Mouse (Mus musculus) granulocyte monocyte progenitor cell, adult 5-6 weeks (primary cell): ENCODE measurements around the gene Irf6. TPM values are rescaled to one million over a fixed set of nuclear protein-coding genes. Genes with fewer than 3 reads are reported as not detected.

Experiments used
- ATAC-seq: replicated peaks from 2 replicates; pipeline ENCODE4 v1.8.0; 2016; ENCODE audit warnings: mild to moderate bottlenecking, moderate TSS enrichment, inconsistent platforms; ENCODE audit not compliant: poor library complexity, severe bottlenecking
- total RNA-seq, 2 experiments: library from RNA; stranded (forward) in 1 of 2; stranded (reverse) in 1 of 2; fragments of 200-712, 200-1000 nt in 1 of 2; fragments of >200 nt in 1 of 2; fragmentation: Nextera tagmentation in 1 of 2; gene quantifications; 2 replicates each; pipeline ENCODE4 v1.2.3; 2014 to 2017

The Irf6 gene
- total RNA-seq, 2 experiments from 2014 or later: not detected

- no peak for ATAC-seq
These were observed 42.4 kb downstream of the Irf6 start for GRCm38 (mm10) chr1:193195169-193195810.

DNA sequence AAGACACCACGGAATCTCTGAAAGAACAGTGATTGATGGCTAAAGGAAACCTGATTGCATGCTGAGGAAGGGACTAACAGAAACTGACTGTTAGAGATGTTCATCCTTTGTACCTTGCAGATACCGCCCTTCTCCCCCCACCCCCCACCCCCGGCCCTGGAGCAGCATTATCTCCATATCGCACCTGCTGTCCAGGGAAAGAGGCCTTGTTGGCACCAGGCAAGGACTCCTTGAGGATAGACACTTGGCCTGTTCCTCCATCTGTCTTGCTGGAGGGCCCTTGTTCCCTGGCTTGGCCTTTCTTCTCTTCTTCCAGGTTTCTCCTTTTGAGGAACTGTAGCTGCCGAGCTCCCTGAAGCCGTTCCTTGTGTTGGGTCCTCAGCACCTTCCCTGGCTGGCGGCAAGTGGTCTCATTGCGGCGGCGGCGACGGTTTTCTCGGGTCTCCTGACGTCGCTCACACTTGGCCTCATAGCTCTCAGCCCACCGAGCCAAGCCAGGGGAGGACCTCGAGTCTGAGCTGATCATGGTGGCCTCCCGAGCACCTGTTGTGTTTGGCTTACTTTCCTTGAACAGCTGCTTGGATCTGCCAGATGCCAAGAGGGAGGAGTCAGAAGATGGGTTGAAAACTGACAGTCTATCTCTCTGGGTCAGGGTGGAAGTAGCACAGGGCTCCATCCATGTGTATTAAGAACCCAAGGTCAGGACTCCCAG, 44.7 kb downstream of the Irf6 start:
- ATAC-seq: no peak

- peak; percentile 21 for ATAC-seq
These were observed 45.4 kb downstream of the Irf6 start for GRCm38 (mm10) chr1:193198312-193198711.

GRCm38 (mm10) chr1:193200640-193201382, 47.9 kb downstream of the Irf6 start:
- ATAC-seq: peak; percentile 31

- ATAC-seq: peak; percentile 87
These were observed 48.5 kb downstream of the Irf6 start, which contains the start of gene Traf3ip3 for GRCm38 (mm10) chr1:193201383-193201778. Gene Traf3ip3 (minus strand): TSS chr1:193201703.

- no peak for ATAC-seq
These were observed 50.9 kb downstream of the Irf6 start for GRCm38 (mm10) chr1:193203821-193204220.

GRCm38 (mm10) chr1:193205431-193205830, 52.5 kb downstream of the Irf6 start:
- no peak for ATAC-seq

- peak; percentile 49 for ATAC-seq
These were observed 54.6 kb downstream of the Irf6 start, which contains the start of gene Lamb3 for GRCm38 (mm10) chr1:193207503-193207902. Gene Lamb3 (plus strand): TSS chr1:193207699.

- peak; percentile 97 for ATAC-seq
These were observed 55.3 kb downstream of the Irf6 start for GRCm38 (mm10) chr1:193208178-193208577.

DNA sequence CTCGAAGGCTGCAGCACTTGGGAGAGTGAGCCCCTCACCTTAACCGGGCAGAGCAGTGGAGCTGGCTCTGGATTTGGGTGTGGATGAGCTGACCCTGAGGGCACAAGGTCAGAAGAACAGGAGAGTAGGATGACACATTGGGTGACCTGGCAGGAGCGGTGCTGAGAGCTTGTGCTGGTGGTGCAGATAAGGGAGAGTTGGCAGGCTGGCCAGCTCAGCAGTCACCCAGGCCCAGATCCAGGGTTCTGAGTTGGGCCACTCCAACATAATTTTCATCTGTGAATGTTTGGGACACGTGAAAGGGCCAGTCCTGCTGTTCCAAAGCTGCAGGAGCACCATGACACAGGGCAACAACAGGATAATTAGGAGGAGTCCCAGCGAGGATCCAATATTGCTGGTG, 58.5 kb downstream of the Irf6 start:
- ATAC-seq: no peak

DNA sequence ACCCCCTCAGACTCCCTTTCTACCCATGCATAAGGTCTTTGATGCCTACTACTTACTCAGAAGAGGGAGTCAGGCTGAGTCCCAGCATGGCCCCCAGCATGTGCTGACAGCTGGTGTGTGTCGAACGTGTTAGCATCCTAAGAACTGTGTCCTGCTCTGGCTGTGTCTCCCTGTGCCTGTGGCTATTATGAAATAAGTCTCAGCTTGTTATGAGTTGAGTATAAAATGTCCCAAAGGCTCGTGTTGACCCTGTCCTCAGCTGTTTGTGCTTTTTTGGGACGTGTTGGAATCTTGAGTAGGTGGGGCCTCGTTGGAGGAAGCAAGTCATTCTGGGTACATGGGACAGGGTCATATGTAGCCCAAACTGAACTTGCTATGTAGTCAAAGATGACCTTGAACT, 61.1 kb downstream of the Irf6 start:
- ATAC-seq: no peak

GRCm38 (mm10) chr1:193216000-193216399, 63.1 kb downstream of the Irf6 start:
- ATAC-seq: no peak

GRCm38 (mm10) chr1:193220408-193220807, 67.5 kb downstream of the Irf6 start:
- peak; percentile 35; the same call in 1 of the 2 replicates for ATAC-seq

Other genes with a start within 250 kb of the Irf6 start
- not detected in 2 replicates for gene Syt14, start 117.3 kb upstream of the Irf6 start, total RNA-seq (2014; fragmentation: Nextera tagmentation)
- gene Syt14, start 117.3 kb upstream of the Irf6 start, total RNA-seq (2017): 0.21 and 0.47 TPM in 2 replicates
- gene Diexf, start 22.8 kb upstream of the Irf6 start, total RNA-seq (2014; fragmentation: Nextera tagmentation): 26.3 and 40.3 TPM in 2 replicates
- 21.9 and 26.1 TPM in 2 replicates for gene Diexf, start 22.8 kb upstream of the Irf6 start, total RNA-seq (2017)
- 6.2 and 6.7 TPM in 2 replicates for gene A130010J15Rik, start 14.9 kb downstream of the Irf6 start, total RNA-seq (2014; fragmentation: Nextera tagmentation)
- 7.0 and 13.9 TPM in 2 replicates for gene A130010J15Rik, start 14.9 kb downstream of the Irf6 start, total RNA-seq (2017)
- gene Traf3ip3, start 48.6 kb downstream of the Irf6 start, total RNA-seq (2014; fragmentation: Nextera tagmentation): 77.4 and 94.9 TPM in 2 replicates
- 61.3 and 96.4 TPM in 2 replicates for gene Traf3ip3, start 48.6 kb downstream of the Irf6 start, total RNA-seq (2017)
- gene Lamb3, start 54.6 kb downstream of the Irf6 start, total RNA-seq (2014; fragmentation: Nextera tagmentation): 6.7 and 8.8 TPM in 2 replicates
- 2.9 and 3.2 TPM in 2 replicates for gene Lamb3, start 54.6 kb downstream of the Irf6 start, total RNA-seq (2017)
- gene Hsd11b1, start 111.0 kb downstream of the Irf6 start, total RNA-seq (2014; fragmentation: Nextera tagmentation): 19.3 and 43.7 TPM in 2 replicates
- gene Hsd11b1, start 111.0 kb downstream of the Irf6 start, total RNA-seq (2017): 27.4 and 31.4 TPM in 2 replicates
- 1.8 and 2.3 TPM in 2 replicates for gene G0s2, start 120.1 kb downstream of the Irf6 start, total RNA-seq (2014; fragmentation: Nextera tagmentation)
- gene G0s2, start 120.1 kb downstream of the Irf6 start, total RNA-seq (2017): 7.5 and 20.4 TPM in 2 replicates
- not detected in 2 replicates for gene Camk1g, start 217.2 kb downstream of the Irf6 start, total RNA-seq (2014; fragmentation: Nextera tagmentation)
- gene Camk1g, start 217.2 kb downstream of the Irf6 start, total RNA-seq (2017): not detected in 2 replicates